Mouse (Mus musculus): ENCODE results near the gene Slc12a4. TPM values are rescaled to one million over a fixed set of nuclear protein-coding genes. Genes with fewer than 3 reads are reported as not detected.
A peak's percentile ranks its signal among the peaks of the same experiment; 100 is the strongest.

The Slc12a4 gene
- polyA plus RNA-seq, 1 experiment: 36.1 TPM

- Histone ChIP-seq H3K4me1 (ENCODE audit: control insufficient read depth, insufficient read depth, low read length) (peaks cover 2% of the 10 kb centered on the region; the same call in 1 of the 2 replicates), H3K27me3 (ENCODE audit: control insufficient read depth, insufficient read depth, low read length) (no peaks in the 10 kb centered on the region), H3K4me3 (replicated peaks; ENCODE audit: insufficient read depth, low read depth, low read length) (peak overlapping the region; percentile 97), H3K27ac (ENCODE audit: insufficient read depth, low read length) (peak overlapping the region; percentile 72)
- DNase-seq: peak; percentile 89 to 93
- peak; percentile 80; the same call in 1 of the 2 replicates for TF ChIP-seq POLR2A (IDR thresholded peaks at IDR 0.05; ENCODE audit: borderline replicate concordance, insufficient read depth, low read length)
- TF ChIP-seq CTCF (IDR thresholded peaks at IDR 0.05; ENCODE audit: borderline replicate concordance, insufficient read depth, low read depth, low read length): no peak
- WGBS: under 1% methylated on average over 30 of the region's 30 CpGs
Observed at GRCm38 (mm10) chr8:105936866-105937475, 28.9 kb downstream of the Slc12a4 start.

- TF ChIP-seq CTCF (IDR thresholded peaks at IDR 0.05; ENCODE audit: borderline replicate concordance, insufficient read depth, low read depth, low read length) (no peak), POLR2A (IDR thresholded peaks at IDR 0.05; ENCODE audit: borderline replicate concordance, insufficient read depth, low read length) (no peak)
- no peak for DNase-seq
- H3K27ac ChIP-seq (ENCODE audit: insufficient read depth, low read length): no peak overlapping the region
- H3K4me3 ChIP-seq (replicated peaks; ENCODE audit: insufficient read depth, low read depth, low read length): peak overlapping the region; percentile 97
- H3K27me3 ChIP-seq (ENCODE audit: control insufficient read depth, insufficient read depth, low read length): no peaks in the 10 kb centered on the region
- 26% methylated on average over 7 of the region's 7 CpGs for WGBS
- peaks cover 2% of the 10 kb centered on the region; the same call in 1 of the 2 replicates for H3K4me1 ChIP-seq (ENCODE audit: control insufficient read depth, insufficient read depth, low read length)
Observed at GRCm38 (mm10) chr8:105935863-105936603, 29.9 kb downstream of the Slc12a4 start.

- Histone ChIP-seq H3K4me1 (ENCODE audit: control insufficient read depth, insufficient read depth, low read length) (peaks cover 5% of the 10 kb centered on the region), H3K4me3 (replicated peaks; ENCODE audit: insufficient read depth, low read depth, low read length) (no peak overlapping the region), H3K27ac (ENCODE audit: insufficient read depth, low read length) (no peak overlapping the region), H3K27me3 (ENCODE audit: control insufficient read depth, insufficient read depth, low read length) (no peaks in the 10 kb centered on the region)
- no peak for TF ChIP-seq POLR2A (IDR thresholded peaks at IDR 0.05; ENCODE audit: borderline replicate concordance, insufficient read depth, low read length)
- TF ChIP-seq CTCF (IDR thresholded peaks at IDR 0.05; ENCODE audit: borderline replicate concordance, insufficient read depth, low read depth, low read length): no peak
- DNase-seq: no peak
- 76% methylated on average over 6 of the region's 6 CpGs for WGBS
Observed at GRCm38 (mm10) chr8:105935105-105935504, 30.8 kb downstream of the Slc12a4 start.

GRCm38 (mm10) chr8:105933762-105934161, 32.1 kb downstream of the Slc12a4 start, which contains the start of gene Ctrl:
Ctrl (minus strand) TSS chr8:105933862.
- no peak for DNase-seq
- H3K27ac ChIP-seq (ENCODE audit: insufficient read depth, low read length): no peak within 1 kb of the TSS
- WGBS: 94% methylated on average over 2 of the region's 2 CpGs
- H3K4me1 ChIP-seq (ENCODE audit: control insufficient read depth, insufficient read depth, low read length): peaks cover 5% of the 10 kb centered on the region
- no peak within 1 kb of the TSS for H3K4me3 ChIP-seq (replicated peaks; ENCODE audit: insufficient read depth, low read depth, low read length)
- no peaks in the 10 kb centered on the region for H3K27me3 ChIP-seq (ENCODE audit: control insufficient read depth, insufficient read depth, low read length)
- no peak for TF ChIP-seq CTCF (IDR thresholded peaks at IDR 0.05; ENCODE audit: borderline replicate concordance, insufficient read depth, low read depth, low read length)
- no peak for TF ChIP-seq POLR2A (IDR thresholded peaks at IDR 0.05; ENCODE audit: borderline replicate concordance, insufficient read depth, low read length)

- Histone ChIP-seq H3K27ac (ENCODE audit: insufficient read depth, low read length) (no peak overlapping the region), H3K4me1 (ENCODE audit: control insufficient read depth, insufficient read depth, low read length) (peaks cover 3% of the 10 kb centered on the region), H3K4me3 (replicated peaks; ENCODE audit: insufficient read depth, low read depth, low read length) (no peak overlapping the region), H3K27me3 (ENCODE audit: control insufficient read depth, insufficient read depth, low read length) (no peaks in the 10 kb centered on the region)
- 87% methylated on average over 11 of the region's 11 CpGs for WGBS
- TF ChIP-seq POLR2A (IDR thresholded peaks at IDR 0.05; ENCODE audit: borderline replicate concordance, insufficient read depth, low read length) (no peak), CTCF (IDR thresholded peaks at IDR 0.05; ENCODE audit: borderline replicate concordance, insufficient read depth, low read depth, low read length) (peak; percentile 5; the same call in 1 of the 2 replicates)
- DNase-seq: no peak
Observed at GRCm38 (mm10) chr8:105932525-105932924, 33.4 kb downstream of the Slc12a4 start.

GRCm38 (mm10) chr8:105931271-105931670, 34.6 kb downstream of the Slc12a4 start:
- H3K27ac ChIP-seq (ENCODE audit: insufficient read depth, low read length): no peak overlapping the region
- 75% methylated on average over 3 of the region's 3 CpGs for WGBS
- TF ChIP-seq CTCF (IDR thresholded peaks at IDR 0.05; ENCODE audit: borderline replicate concordance, insufficient read depth, low read depth, low read length): no peak
- no peak for TF ChIP-seq POLR2A (IDR thresholded peaks at IDR 0.05; ENCODE audit: borderline replicate concordance, insufficient read depth, low read length)
- DNase-seq: no peak
- no peaks in the 10 kb centered on the region for H3K27me3 ChIP-seq (ENCODE audit: control insufficient read depth, insufficient read depth, low read length)
- H3K4me1 ChIP-seq (ENCODE audit: control insufficient read depth, insufficient read depth, low read length): peaks cover 3% of the 10 kb centered on the region
- H3K4me3 ChIP-seq (replicated peaks; ENCODE audit: insufficient read depth, low read depth, low read length): no peak overlapping the region

- H3K4me3 ChIP-seq (replicated peaks; ENCODE audit: insufficient read depth, low read depth, low read length): no peak overlapping the region
- H3K27ac ChIP-seq (ENCODE audit: insufficient read depth, low read length): no peak overlapping the region
- WGBS: 17% methylated on average over 8 of the region's 8 CpGs
- no peaks in the 10 kb centered on the region for H3K27me3 ChIP-seq (ENCODE audit: control insufficient read depth, insufficient read depth, low read length)
- TF ChIP-seq POLR2A (IDR thresholded peaks at IDR 0.05; ENCODE audit: borderline replicate concordance, insufficient read depth, low read length): no peak
- TF ChIP-seq CTCF (IDR thresholded peaks at IDR 0.05; ENCODE audit: borderline replicate concordance, insufficient read depth, low read depth, low read length): peak; percentile 98
- DNase-seq: peak; percentile 75 to 89
- H3K4me1 ChIP-seq (ENCODE audit: control insufficient read depth, insufficient read depth, low read length): peaks cover 9% of the 10 kb centered on the region
Observed at GRCm38 (mm10) chr8:105930602-105931001, 35.3 kb downstream of the Slc12a4 start.

Data from cerebellum, adult 2 months (tissue).